Mouse (Mus musculus) megakaryocyte, embryonic 14.5 days (primary cell): Measurements from ENCODE around the gene Daglb.

Experiments
- FLI1 ChIP-seq: IDR thresholded peaks from 2 replicates; pipeline ENCODE4 v1.6.1; 2012; ENCODE audit warnings: low read length, inconsistent platforms, mixed read lengths
- GATA1 ChIP-seq: IDR thresholded peaks from 3 replicates; pipeline ENCODE4 v1.6.1; 2012; ENCODE audit warnings: mixed read lengths, low read length, inconsistent platforms, borderline replicate concordance

DNA sequence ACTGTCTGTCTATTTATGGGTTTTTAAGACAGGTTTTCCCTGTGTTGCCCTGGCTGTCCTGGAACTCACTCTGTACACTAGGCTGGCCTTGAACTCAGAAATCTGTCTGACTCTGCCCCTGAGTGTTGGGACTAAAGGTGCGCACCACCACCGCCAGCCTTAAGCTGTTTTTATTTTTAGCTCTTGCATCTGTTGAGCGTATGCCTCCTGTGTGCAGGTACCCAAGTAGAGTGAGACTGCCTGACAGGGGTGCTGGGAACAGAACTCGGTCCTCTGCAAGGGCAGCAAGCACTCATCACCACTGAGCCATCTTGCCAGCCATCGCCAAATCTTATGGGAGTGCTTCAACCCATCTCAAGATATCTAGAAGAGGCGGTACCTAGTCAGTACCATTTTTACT lies 11.6 kb downstream of the Daglb start:
- no peak for TF ChIP-seq GATA1
- TF ChIP-seq FLI1: no peak
